Mouse (Mus musculus) limb, embryonic 14.5 days (tissue): ENCODE results near the gene Dera. TPM values are rescaled to one million over a fixed set of nuclear protein-coding genes. Genes with fewer than 3 reads are reported as not detected.

Experiments
- ATAC-seq: fragments of 200-750 bp; cut with Nextera tagmentation; 2 replicates; pipeline ENCODE4 v1.8.0; 2017; ENCODE audit warnings: low read depth, moderate number of reproducible peaks, moderate TSS enrichment; ENCODE audit not compliant: low FRiP score
- DNase-seq: peaks from one replicate; pipeline ENCODE4 v3.0.0-alpha.2; 2015; ENCODE audit warnings: low spot score
- H3K27ac ChIP-seq: fragments of 300-500 bp; sonication (generic); replicated peaks from 2 replicates; pipeline ENCODE4 v1.5.1; 2014; ENCODE audit warnings: low read depth, mild to moderate bottlenecking, low read length, moderate library complexity, mixed read lengths
- H3K27me3 ChIP-seq: fragments of 300-500 bp; sonication (generic); 2 replicates; pipeline ENCODE4 v1.6.1; 2014; ENCODE audit warnings: low read length, mixed read lengths; ENCODE audit not compliant: control insufficient read depth, insufficient read depth
- H3K36me3 ChIP-seq: fragments of 300-500 bp; sonication (generic); 2 replicates; pipeline ENCODE4 v1.6.1; 2014; ENCODE audit warnings: mild to moderate bottlenecking, low read length, moderate library complexity, mixed read lengths; ENCODE audit not compliant: control insufficient read depth, insufficient read depth
- H3K4me1 ChIP-seq: fragments of 300-500 bp; sonication (generic); 2 replicates; pipeline ENCODE4 v1.6.1; 2014; ENCODE audit warnings: antibody characterized with exemption, low read length, mixed read lengths; ENCODE audit not compliant: control insufficient read depth, insufficient read depth
- H3K4me2 ChIP-seq: fragments of 300-500 bp; sonication (generic); replicated peaks from 2 replicates; pipeline ENCODE4 v1.6.1; 2014; ENCODE audit warnings: low read depth, mild to moderate bottlenecking, low read length, moderate library complexity; ENCODE audit not compliant: severe bottlenecking
- H3K4me3 ChIP-seq: fragments of 300-500 bp; sonication (generic); replicated peaks from 2 replicates; pipeline ENCODE4 v1.5.1; 2014; ENCODE audit warnings: low read length
- H3K9ac ChIP-seq: fragments of 300-500 bp; sonication (generic); 2 replicates; pipeline ENCODE4 v1.6.1; 2014; ENCODE audit warnings: mild to moderate bottlenecking, low read depth, low read length, moderate library complexity; ENCODE audit not compliant: severe bottlenecking
- H3K9me3 ChIP-seq: fragments of 300-500 bp; sonication (generic); 2 replicates; pipeline ENCODE4 v1.6.1; 2016; ENCODE audit warnings: low read length; ENCODE audit not compliant: control insufficient read depth
- POLR2A ChIP-seq: fragments of 200-500 bp; IDR thresholded peaks from 2 replicates; pipeline ENCODE4 v1.8.0; 2012; ENCODE audit warnings: inconsistent platforms, mild to moderate bottlenecking, moderate library complexity, borderline replicate concordance; ENCODE audit not compliant: insufficient read depth, insufficient read length; ENCODE audit errors: extremely low read depth
- WGBS: fragments of 180-500 bp; shearing (Covaris S2); extraction: QIAGEN DNeasy Blood & Tissue Kit; methylation state at CpG from one replicate; pipeline ENCODE4 v1.1.7; 2014; 5-methylcytosine and 5-hydroxymethylcytosine counted together
- polyA plus RNA-seq, 2 experiments: library from polyadenylated mRNA; depleted of rRNA in 1 of 2; stranded (reverse) in 1 of 2; unstranded in 1 of 2; fragments of >200 nt; fragmentation: Nextera tagmentation in 1 of 2; extraction: Ambion mirVana in 1 of 2; gene quantifications; 2 replicates each; pipeline versions ENCODE4 v1.2.1 to v1.2.3; 2012 to 2014

Gene Dera
- polyA plus RNA-seq, 2 experiments: 17.1 to 43.5 TPM

GRCm38 (mm10) chr6:137816508-137816907 lies 62.2 kb downstream of the Dera start:
- no peaks in the 10 kb centered on the region for H3K9me3 ChIP-seq
- no peak overlapping the region for H3K4me2 ChIP-seq
- H3K27ac ChIP-seq: no peak overlapping the region
- no peak overlapping the region for H3K9ac ChIP-seq
- no peaks in the 10 kb centered on the region for H3K27me3 ChIP-seq
- no peak overlapping the region for H3K4me3 ChIP-seq
- no peaks in the 10 kb centered on the region for H3K36me3 ChIP-seq
- H3K4me1 ChIP-seq: no peaks in the 10 kb centered on the region
- ATAC-seq: no peak
- WGBS: 81% methylated on average over 9 of the region's 9 CpGs
- TF ChIP-seq POLR2A: no peak
- DNase-seq: no peak

- no peak for DNase-seq
- Histone ChIP-seq H3K27me3 (no peaks in the 10 kb centered on the region), H3K9me3 (no peaks in the 10 kb centered on the region), H3K4me1 (no peaks in the 10 kb centered on the region; the same call in 1 of the 2 replicates), H3K9ac (no peak overlapping the region), H3K27ac (no peak overlapping the region), H3K36me3 (no peaks in the 10 kb centered on the region), H3K4me2 (no peak overlapping the region), H3K4me3 (no peak overlapping the region)
- no peak for ATAC-seq
- no peak for TF ChIP-seq POLR2A
- 58% methylated on average over 5 of the region's 5 CpGs for WGBS
Measured at GRCm38 (mm10) chr6:137822550-137822949, 68.2 kb downstream of the Dera start.

DNA sequence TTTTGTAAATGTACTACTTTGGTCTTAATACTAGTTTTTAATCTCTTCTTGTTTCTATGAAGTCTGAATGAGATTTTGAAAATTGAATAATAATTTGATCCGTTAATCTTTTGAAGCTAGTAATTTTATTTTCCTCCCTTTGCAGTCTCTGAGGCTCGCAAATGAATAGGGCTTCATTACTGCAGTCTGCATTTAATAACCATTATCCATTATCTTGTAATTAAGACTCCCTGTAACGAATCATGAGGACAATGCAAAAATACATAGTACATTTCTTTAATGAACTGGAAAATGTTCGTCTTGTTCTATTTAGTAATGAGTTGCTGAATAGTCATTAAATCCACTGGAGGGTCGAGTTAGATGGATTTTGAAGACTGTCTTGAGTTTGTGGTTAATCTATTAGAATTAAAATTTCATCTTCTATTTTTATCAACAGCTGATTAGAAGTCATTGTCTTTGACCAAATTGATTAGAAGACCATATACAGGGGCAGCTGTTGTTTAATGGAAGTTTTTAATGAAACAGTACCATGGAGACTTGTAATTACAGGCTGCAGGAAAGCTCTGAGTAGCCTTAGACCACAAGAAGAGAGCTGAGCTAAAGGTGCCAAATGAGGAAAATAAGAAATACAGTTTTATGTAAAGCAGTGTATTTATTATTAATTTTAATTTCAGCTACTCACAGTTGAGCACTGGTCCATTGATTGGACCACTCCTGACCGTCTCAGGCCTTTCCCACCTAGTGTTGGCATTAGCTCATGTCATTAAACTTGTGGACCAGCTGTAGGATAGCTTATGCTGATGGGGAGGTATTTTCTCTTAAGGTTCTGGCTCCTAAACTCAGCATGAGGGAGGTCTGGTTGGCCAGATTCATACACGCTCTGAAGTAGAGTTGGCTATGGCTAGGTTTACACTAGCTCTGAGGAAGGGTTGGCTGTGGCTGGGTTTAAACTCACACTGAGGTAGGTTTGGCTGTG lies 70.0 kb downstream of the Dera start:
- WGBS: 47% methylated on average over 7 of the region's 7 CpGs
- no peak for DNase-seq

GRCm38 (mm10) chr6:137825022-137825613 lies 70.8 kb downstream of the Dera start:
- no peaks in the 10 kb centered on the region for H3K9me3 ChIP-seq
- ATAC-seq (0 out of 2 replicates have a peak, but pooled peaks have one; percentile 30), DNase-seq (no peak)
- no peaks in the 10 kb centered on the region for H3K27me3 ChIP-seq
- WGBS: 78% methylated on average over 5 of the region's 5 CpGs
- H3K4me1 ChIP-seq: no peaks in the 10 kb centered on the region; the same call in 1 of the 2 replicates
- no peak for TF ChIP-seq POLR2A
- H3K9ac ChIP-seq: no peak overlapping the region
- H3K36me3 ChIP-seq: no peaks in the 10 kb centered on the region
- no peak overlapping the region for H3K4me3 ChIP-seq
- no peak overlapping the region for H3K27ac ChIP-seq
- no peak overlapping the region for H3K4me2 ChIP-seq

More for the DNA sequence above, 70.0 kb downstream of the Dera start:
- Histone ChIP-seq H3K27me3 (no peaks in the 10 kb centered on the region), H3K4me2 (no peak overlapping the region), H3K9ac (no peak overlapping the region), H3K36me3 (no peaks in the 10 kb centered on the region), H3K27ac (no peak overlapping the region), H3K4me1 (no peaks in the 10 kb centered on the region; the same call in 1 of the 2 replicates), H3K9me3 (no peaks in the 10 kb centered on the region), H3K4me3 (no peak overlapping the region)
- ATAC-seq: peak; percentile 37; the same call in 1 of the 2 replicates
- TF ChIP-seq POLR2A: no peak

DNA sequence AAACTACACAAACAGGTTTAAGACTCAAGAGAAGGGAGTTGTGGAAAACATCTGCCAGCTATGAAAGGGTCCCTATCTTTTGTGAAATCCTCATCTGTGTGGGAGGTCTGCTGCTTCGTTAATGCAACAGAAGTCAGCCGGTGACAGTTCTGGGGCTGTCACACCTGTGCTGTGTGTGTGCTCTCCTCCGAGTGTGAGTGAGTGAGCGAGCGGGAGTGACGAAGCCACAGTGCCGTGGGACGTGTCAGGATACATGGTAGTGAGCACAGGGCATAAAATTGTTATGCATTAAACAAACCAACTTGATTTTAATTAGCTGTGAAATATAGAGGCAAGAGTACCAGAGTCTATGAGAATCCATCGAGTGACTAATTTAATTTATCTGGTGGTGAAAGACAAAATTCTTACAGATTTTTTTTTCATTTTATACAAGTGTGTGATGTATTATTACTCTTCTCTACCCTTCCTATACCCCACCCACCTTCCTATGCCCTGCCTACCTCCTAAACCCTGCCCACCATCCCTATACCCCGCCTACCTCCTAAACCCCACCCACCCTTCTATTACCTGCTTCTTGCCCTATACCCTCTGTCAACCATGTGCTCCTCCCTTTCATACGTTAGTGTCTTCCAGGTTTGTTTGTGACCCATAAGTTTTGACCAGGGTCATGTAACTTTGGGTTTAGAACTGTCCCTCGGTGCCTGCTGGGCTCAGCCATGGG lies 74.9 kb downstream of the Dera start:
- H3K27ac ChIP-seq: no peak overlapping the region
- no peaks in the 10 kb centered on the region for H3K27me3 ChIP-seq
- no peak overlapping the region for H3K9ac ChIP-seq
- DNase-seq (no peak), ATAC-seq (no peak)
- no peaks in the 10 kb centered on the region; the same call in 1 of the 2 replicates for H3K4me1 ChIP-seq
- H3K4me2 ChIP-seq: no peak overlapping the region
- H3K9me3 ChIP-seq: no peaks in the 10 kb centered on the region
- H3K36me3 ChIP-seq: no peaks in the 10 kb centered on the region
- no peak for TF ChIP-seq POLR2A
- WGBS: 82% methylated on average over 12 of the region's 12 CpGs
- no peak overlapping the region for H3K4me3 ChIP-seq
